Mouse (Mus musculus) MEL (cell line): ENCODE measurements around the gene Ptger1. TPM values are rescaled to one million over a fixed set of nuclear protein-coding genes. Genes with fewer than 3 reads are reported as not detected.

Experiments used
- DNase-seq: peaks from one replicate; pipeline ENCODE4 v3.0.0; 2011; ENCODE audit warnings: low read depth, low spot score
- H3K27ac ChIP-seq: 2 replicates; pipeline ENCODE4 v1.5.1; 2012; ENCODE audit warnings: low read depth, mild to moderate bottlenecking, control low read depth, low read length, moderate library complexity; ENCODE audit not compliant: control insufficient read depth
- H3K27me3 ChIP-seq, 2 experiments: fragments of 150-350 bp in 1 of 2; sonication (generic) in 1 of 2; 2 replicates each; pipeline ENCODE4 v1.6.1; 2012; ENCODE audit warnings: low read length in 2 of 2, mild to moderate bottlenecking in 2 of 2, improper control_type of control experiment in 1 of 2, moderate library complexity in 1 of 2; ENCODE audit not compliant: insufficient read depth in 2 of 2, control insufficient read depth in 1 of 2
- H3K36me3 ChIP-seq, 2 experiments: 2 replicates each; pipeline ENCODE4 v1.6.1; 2012 to 2014; ENCODE audit warnings: low read length in 2 of 2, improper control_type of control experiment in 1 of 2, inconsistent platforms in 1 of 2, mild to moderate bottlenecking in 1 of 2; ENCODE audit not compliant: insufficient read depth in 2 of 2, control insufficient read depth in 1 of 2
- H3K4me1 ChIP-seq, 2 experiments: fragments of 150-350 bp in 1 of 2; sonication (generic) in 1 of 2; 2 replicates each; pipeline ENCODE4 v1.6.1; 2012; ENCODE audit warnings: low read length in 2 of 2, improper control_type of control experiment in 1 of 2, mild to moderate bottlenecking in 1 of 2; ENCODE audit not compliant: insufficient read depth in 2 of 2, control insufficient read depth in 1 of 2
- H3K4me3 ChIP-seq, 2 experiments: fragments of 150-350 bp in 1 of 2; sonication (generic) in 1 of 2; 2 replicates each; pipeline ENCODE4 v1.5.1; 2012; ENCODE audit warnings: low read depth in 2 of 2, low read length in 2 of 2, mild to moderate bottlenecking in 2 of 2, moderate library complexity in 2 of 2, control low read depth in 1 of 2, improper control_type of control experiment in 1 of 2; ENCODE audit not compliant: control insufficient read depth in 1 of 2, insufficient read depth in 1 of 2
- H3K79me2 ChIP-seq: 2 replicates; pipeline ENCODE4 v1.6.1; 2012; ENCODE audit warnings: mild to moderate bottlenecking, low read length, moderate library complexity; ENCODE audit not compliant: control insufficient read depth, poor library complexity, insufficient read depth
- H3K9ac ChIP-seq: 2 replicates; pipeline ENCODE4 v1.6.1; 2012; ENCODE audit warnings: low read depth, mild to moderate bottlenecking, control low read depth, low read length, moderate library complexity; ENCODE audit not compliant: control insufficient read depth, poor library complexity, severe bottlenecking
- H3K9me3 ChIP-seq: fragments of 150-350 bp; sonication (generic); replicated peaks from 2 replicates; pipeline ENCODE4 v1.6.1; 2012; ENCODE audit warnings: mild to moderate bottlenecking, low read length, improper control_type of control experiment, moderate library complexity; ENCODE audit not compliant: insufficient read depth
- BHLHE40 ChIP-seq: IDR thresholded peaks from 2 replicates; pipeline ENCODE4 v1.6.1; 2012; ENCODE audit warnings: low read depth, mild to moderate bottlenecking, inconsistent platforms, low read length, improper control_type of control experiment, borderline replicate concordance
- CHD2 ChIP-seq: IDR thresholded peaks from 2 replicates; pipeline ENCODE4 v1.6.1; 2011; ENCODE audit warnings: low read length, improper control_type of control experiment
- E2F4 ChIP-seq: IDR thresholded peaks from 2 replicates; pipeline ENCODE4 v1.6.1; 2011; ENCODE audit warnings: low read depth, low read length, improper control_type of control experiment, borderline replicate concordance
- ELF1 ChIP-seq: IDR thresholded peaks from 2 replicates; pipeline ENCODE4 v1.6.1; 2014; ENCODE audit warnings: low read depth, mild to moderate bottlenecking, inconsistent platforms, low read length, improper control_type of control experiment, moderate library complexity
- EP300 ChIP-seq, 2 experiments: IDR thresholded peaks; 2 replicates each; pipeline ENCODE4 v1.6.1; 2011; ENCODE audit warnings: improper control_type of control experiment in 2 of 2, low read length in 2 of 2, low read depth in 1 of 2, mild to moderate bottlenecking in 1 of 2
- GABPA ChIP-seq: IDR thresholded peaks from 2 replicates; pipeline ENCODE4 v1.6.1; 2012; ENCODE audit warnings: low read depth, mild to moderate bottlenecking, inconsistent platforms, low read length, improper control_type of control experiment, moderate library complexity
- HCFC1 ChIP-seq: IDR thresholded peaks from 2 replicates; pipeline ENCODE4 v1.6.1; 2012; ENCODE audit warnings: low read depth, mild to moderate bottlenecking, inconsistent platforms, low read length, improper control_type of control experiment, moderate library complexity
- JUND ChIP-seq: IDR thresholded peaks from 2 replicates; pipeline ENCODE4 v1.6.1; 2011; ENCODE audit warnings: low read depth, mild to moderate bottlenecking, improper control_type of control experiment, low read length
- MAFK ChIP-seq: IDR thresholded peaks from 2 replicates; pipeline ENCODE4 v1.6.1; 2011; ENCODE audit warnings: low read depth, mild to moderate bottlenecking, low read length, improper control_type of control experiment, borderline replicate concordance
- MAX ChIP-seq: IDR thresholded peaks from 2 replicates; pipeline ENCODE4 v1.6.1; 2011; ENCODE audit warnings: low read length, improper control_type of control experiment
- MEF2A ChIP-seq: IDR thresholded peaks from 2 replicates; pipeline ENCODE4 v1.6.1; 2014; ENCODE audit warnings: low read depth, mild to moderate bottlenecking, inconsistent platforms, low read length, improper control_type of control experiment; ENCODE audit not compliant: poor library complexity, insufficient replicate concordance, severe bottlenecking; ENCODE audit errors: extremely low read depth
- MYB ChIP-seq: IDR thresholded peaks from 2 replicates; pipeline ENCODE4 v1.6.1; 2011; ENCODE audit warnings: mild to moderate bottlenecking, low read depth, low read length, improper control_type of control experiment
- NELFE ChIP-seq: IDR thresholded peaks from 2 replicates; pipeline ENCODE4 v1.6.1; 2011; ENCODE audit warnings: low read depth, low read length, improper control_type of control experiment
- NRF1 ChIP-seq: IDR thresholded peaks from 2 replicates; pipeline ENCODE4 v1.6.1; 2014; ENCODE audit warnings: low read depth, mild to moderate bottlenecking, inconsistent platforms, low read length, improper control_type of control experiment, moderate library complexity; ENCODE audit not compliant: poor library complexity, insufficient read depth, severe bottlenecking
- POLR2AphosphoS5 ChIP-seq: IDR thresholded peaks from 2 replicates; pipeline ENCODE4 v1.6.1; 2012; ENCODE audit warnings: low read depth, borderline replicate concordance, mild to moderate bottlenecking, inconsistent platforms, low read length, moderate library complexity, mixed read lengths
- RCOR1 ChIP-seq: IDR thresholded peaks from 2 replicates; pipeline ENCODE4 v1.6.1; 2012; ENCODE audit warnings: low read depth, mild to moderate bottlenecking, inconsistent platforms, low read length, improper control_type of control experiment
- SIN3A ChIP-seq: IDR thresholded peaks from 2 replicates; pipeline ENCODE4 v1.6.1; 2012; ENCODE audit warnings: low read length, improper control_type of control experiment, inconsistent platforms
- TAL1 ChIP-seq: IDR thresholded peaks from 2 replicates; pipeline ENCODE4 v1.6.1; 2012; ENCODE audit warnings: mild to moderate bottlenecking, inconsistent platforms, low read length, moderate library complexity, mixed read lengths
- TBP ChIP-seq: IDR thresholded peaks from 2 replicates; pipeline ENCODE4 v1.8.0; 2011; ENCODE audit warnings: low read depth, low read length, improper control_type of control experiment
- TCF12 ChIP-seq: IDR thresholded peaks from 2 replicates; pipeline ENCODE4 v1.6.1; 2014; ENCODE audit warnings: low read depth, mild to moderate bottlenecking, inconsistent platforms, low read length, improper control_type of control experiment, moderate library complexity
- UBTF ChIP-seq: IDR thresholded peaks from 2 replicates; pipeline ENCODE4 v1.6.1; 2012; ENCODE audit warnings: low read depth, mild to moderate bottlenecking, inconsistent platforms, low read length, improper control_type of control experiment, moderate library complexity, borderline replicate concordance; ENCODE audit not compliant: insufficient read depth
- USF2 ChIP-seq, 2 experiments: IDR thresholded peaks; 2 replicates each; pipeline ENCODE4 v1.6.1; 2011 to 2012; ENCODE audit warnings: improper control_type of control experiment in 2 of 2, low read length in 2 of 2, borderline replicate concordance in 1 of 2, inconsistent platforms in 1 of 2, low read depth in 1 of 2, mild to moderate bottlenecking in 1 of 2; ENCODE audit not compliant: insufficient read depth in 1 of 2
- ZKSCAN1 ChIP-seq: IDR thresholded peaks from 2 replicates; pipeline ENCODE4 v1.6.1; 2012; ENCODE audit warnings: low read depth, mild to moderate bottlenecking, inconsistent platforms, low read length, improper control_type of control experiment, moderate library complexity
- ZMIZ1 ChIP-seq: IDR thresholded peaks from 2 replicates; pipeline ENCODE4 v1.6.1; 2012; ENCODE audit warnings: low read depth, mild to moderate bottlenecking, inconsistent platforms, low read length, improper control_type of control experiment, moderate library complexity
- ZNF384 ChIP-seq: IDR thresholded peaks from 2 replicates; pipeline ENCODE4 v1.6.1; 2012; ENCODE audit warnings: low read depth, mild to moderate bottlenecking, inconsistent platforms, low read length, improper control_type of control experiment
- polyA plus RNA-seq, 2 experiments: library from polyadenylated mRNA; stranded (reverse) in 1 of 2; unstranded in 1 of 2; fragments of >175 nt in 1 of 2; fragments of >200 nt in 1 of 2; gene quantifications; 2 replicates each; pipeline versions ENCODE4 v1.2.1 to v1.2.4; 2012; ENCODE audit warnings: low replicate concordance in 2 of 2, low read depth in 1 of 2; ENCODE audit not compliant: insufficient read length in 2 of 2, insufficient read depth in 1 of 2, missing spikeins in 1 of 2
- total RNA-seq: library from RNA; depleted of rRNA; stranded (reverse); fragments of 300-350 nt; gene quantifications from 2 replicates; pipeline ENCODE4 v1.2.3, GENCODE M21; 2012

Gene Ptger1
- total and polyA plus RNA-seq, 3 experiments, result 3.1 to 4.0 TPM; not detected in 1

DNA sequence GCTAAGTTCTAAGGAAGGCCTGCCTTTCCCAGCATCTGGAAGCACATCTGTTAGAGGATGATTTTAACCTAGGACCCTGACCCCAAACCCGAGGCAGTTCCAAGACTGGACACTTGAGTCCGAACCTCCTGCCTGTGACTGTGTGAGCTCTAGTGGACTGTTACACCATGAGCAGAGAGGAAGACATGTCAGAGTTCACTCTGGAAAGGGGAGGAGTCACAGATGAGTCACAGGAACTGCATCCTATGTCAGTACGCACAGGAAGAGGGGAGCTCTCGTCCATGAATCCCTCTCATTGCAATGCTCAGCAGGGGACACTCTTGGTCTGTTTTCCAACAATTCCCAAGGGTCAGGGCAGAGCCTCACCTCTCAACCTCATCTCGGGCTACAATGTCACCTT is 6.5 kb downstream of the Ptger1 start:
- peaks cover 0 to 4% of the 10 kb centered on the region in 2 experiments; a peak in 2 of 4 replicates for H3K36me3 ChIP-seq

DNA sequence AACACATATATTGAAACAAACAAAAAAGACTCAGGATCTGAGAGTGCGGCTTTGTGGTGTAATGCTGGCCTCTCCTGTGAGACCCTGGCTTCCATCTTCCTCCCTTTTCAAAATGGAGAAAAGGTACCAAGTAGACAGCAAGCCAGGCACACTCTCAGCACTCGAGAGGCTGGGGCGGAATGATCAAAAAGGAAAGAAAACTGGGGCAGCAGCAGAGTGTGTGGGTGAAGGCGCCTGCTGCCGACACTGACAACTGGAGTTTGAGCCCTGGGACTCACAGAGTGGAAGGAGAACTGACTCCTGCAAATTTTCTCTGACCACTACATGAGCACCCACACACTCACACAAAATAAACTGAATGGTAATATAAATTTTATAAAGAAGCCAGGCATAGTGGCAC is 8.0 kb downstream of the Ptger1 start:
- H3K27me3 ChIP-seq, result no peaks in the 10 kb centered on the region
- H3K9ac ChIP-seq, result no peak overlapping the region
- no peak overlapping the region for H3K4me3 ChIP-seq
- no peaks in the 10 kb centered on the region for H3K79me2 ChIP-seq
- TF ChIP-seq MEF2A (no peak), GABPA (no peak), HCFC1 (no peak), RCOR1 (no peak), POLR2AphosphoS5 (no peak), ELF1 (no peak), UBTF (no peak), NRF1 (no peak), TAL1 (no peak), BHLHE40 (no peak), TCF12 (no peak), E2F4 (no peak), ZNF384 (no peak), NELFE (no peak), MAX (no peak), MYB (no peak), EP300 (IDR thresholded peaks at IDR 0.05; ENCODE audit: low read depth in 1 of 2, low read length in 2 of 2) (no peak), SIN3A (no peak), JUND (no peak), USF2 (IDR thresholded peaks at IDR 0.05; ENCODE audit: borderline replicate concordance in 1 of 2, insufficient read depth in 1 of 2, low read depth in 1 of 2, low read length in 2 of 2) (no peak)
- H3K36me3 ChIP-seq, result peaks cover 0 to 4% of the 10 kb centered on the region in 2 experiments; a peak in 2 of 4 replicates
- no peak for DNase-seq
- H3K27ac ChIP-seq, result no peak overlapping the region
- H3K9me3 ChIP-seq, result no peaks in the 10 kb centered on the region
- H3K4me1 ChIP-seq, result 0 out of 4 replicates have a peak, but pooled peaks cover 0 to 6% of the 10 kb centered on the region in 2 experiments

More for the DNA sequence above, 6.5 kb downstream of the Ptger1 start:
- Histone ChIP-seq H3K4me1 (0 out of 4 replicates have a peak, but pooled peaks cover 0 to 6% of the 10 kb centered on the region in 2 experiments), H3K4me3 (no peak overlapping the region), H3K27me3 (no peaks in the 10 kb centered on the region), H3K27ac (no peak overlapping the region), H3K9ac (no peak overlapping the region)
- TF ChIP-seq MAX (no peak), HCFC1 (no peak), MAFK (no peak), TBP (no peak), ZKSCAN1 (no peak), CHD2 (no peak), ZMIZ1 (no peak), ZNF384 (no peak)
- TF ChIP-seq, all 39 proteins: peak for 0
- no peak for DNase-seq
- Histone ChIP-seq H3K79me2 (no peaks in the 10 kb centered on the region), H3K9me3 (no peaks in the 10 kb centered on the region)
